Mouse (Mus musculus): ENCODE data around the gene Hic2.

DNA sequence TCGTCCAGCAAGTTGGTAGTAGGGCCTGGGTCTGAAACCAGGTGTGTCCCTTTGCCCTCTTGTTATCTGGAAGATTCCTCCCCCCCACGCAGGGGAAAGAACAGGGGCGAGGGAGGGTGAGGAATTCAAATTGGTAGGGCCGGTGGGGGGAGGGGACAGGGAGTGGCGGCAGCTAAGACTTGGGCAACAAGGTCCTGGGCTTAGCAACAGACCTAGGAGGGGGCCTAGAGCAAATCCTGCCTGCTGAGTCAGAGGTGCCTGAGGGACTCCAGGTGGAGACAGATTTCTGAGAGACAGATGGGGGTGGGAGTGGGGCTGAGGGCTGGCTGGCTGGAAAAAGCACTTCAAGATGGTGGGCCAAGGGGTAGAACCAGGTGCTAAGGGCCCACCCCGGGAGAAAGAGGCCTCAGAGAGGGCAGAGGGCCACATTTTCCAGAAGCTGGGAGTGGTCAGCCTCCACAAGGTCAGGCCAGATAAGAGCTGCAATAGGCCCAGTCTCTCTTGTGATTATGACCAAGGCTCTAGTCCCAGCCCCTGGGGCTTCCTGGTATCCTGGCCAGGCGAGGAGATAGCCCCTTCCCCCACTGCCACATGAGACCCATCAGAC, 13.1 kb upstream of the Hic2 start:
- TF ChIP-seq CTCF (IDR thresholded peaks at IDR 0.05; ENCODE audit: low read depth, low read length) (no peak), GATA2 (IDR thresholded peaks at IDR 0.05; ENCODE audit: borderline replicate concordance, low read depth, low read length) (no peak), GATA1 (IDR thresholded peaks at IDR 0.05; ENCODE audit: borderline replicate concordance, low read length) (no peak), POLR2AphosphoS5 (IDR thresholded peaks at IDR 0.05; ENCODE audit: insufficient replicate concordance, low read depth, low read length) (no peak)
